Comparison of ENCODE assay signal across 8 mouse cellular contexts in genomic region chr1:172632451-172633326, GRCm38 (mm10). TPM values are rescaled to one million over a fixed set of nuclear protein-coding genes. Genes with fewer than 3 reads are reported as not detected.
DNase-seq lines count a peak whose midpoint lies in the region; ATAC-seq lines count a peak whose summit lies in the region.

Gene Dusp23 (minus strand): TSS chr1:172632962.

- H3K4me1 ChIP-seq in hindbrain, embryonic 11.5 days (replicated peaks; ENCODE audit: control insufficient read depth, insufficient read depth, low read length) = no peaks in the 10 kb centered on the region

- H3K4me2 ChIP-seq in hindbrain, embryonic 11.5 days (replicated peaks; ENCODE audit: low read depth, low read length) = peak within 1 kb of the TSS; percentile 57

- H3K27me3 ChIP-seq in hindbrain, embryonic 11.5 days (ENCODE audit: control insufficient read depth, insufficient read depth, low read length) = no peaks in the 10 kb centered on the region

- peak within 1 kb of the TSS; percentile 25; the same call in 1 of the 2 replicates for H3K27ac ChIP-seq in hindbrain, embryonic 11.5 days (ENCODE audit: low read depth, low read length)

- H3K4me3 ChIP-seq in hindbrain, embryonic 11.5 days (ENCODE audit: low read depth, low read length) = peak within 1 kb of the TSS; percentile 67

- peak; percentile 99 for DNase-seq in Muller cell, postnatal 12 days (ENCODE audit: inconsistent ontology term)
- peak; percentile 98 for DNase-seq in cerebellum, adult 9-11 months
- DNase-seq in frontal cortex, adult 2 months (ENCODE audit: extremely low spot score in 1 of 2, low spot score in 1 of 2) = peak; percentile 90 to 93
- peak; percentile 96 for DNase-seq in hindbrain, embryonic 11.5 days (ENCODE audit: low spot score)
- DNase-seq in layer of hippocampus, postnatal 10 days (ENCODE audit: low spot score in 2 of 2) = peak; percentile 87 to 95
- peak; percentile 99 for DNase-seq in lung, postnatal 10 days
- peak; percentile 96 for DNase-seq in ovary, postnatal 36 days (ENCODE audit: low spot score)
- peak; percentile 93 for DNase-seq in thymus, postnatal 25 days

- under 1% methylated on average over 52 of the region's 53 CpGs for WGBS in hindbrain, embryonic 11.5 days

- no peaks in the 10 kb centered on the region for H3K9me3 ChIP-seq in hindbrain, embryonic 11.5 days (ENCODE audit: control insufficient read depth, low read length)

- peak; percentile 99 for ATAC-seq in hindbrain, embryonic 11.5 days (ENCODE audit: low FRiP score)

- H3K9ac ChIP-seq in hindbrain, embryonic 11.5 days (ENCODE audit: low read depth, low read length) = peak within 1 kb of the TSS; percentile 47

- H3K36me3 ChIP-seq in hindbrain, embryonic 11.5 days (ENCODE audit: control insufficient read depth, insufficient read depth, low read length) = no peaks in the 10 kb centered on the region

RNA-seq across cellular contexts. Expression of gene Dusp23, which starts in this region (rescaled TPM):
- polyA plus RNA-seq in frontal cortex, adult 2 months (2012; rRNA removed) = 14.7 and 15.8 TPM in 2 replicates
- polyA plus RNA-seq in hindbrain, embryonic 11.5 days (2014; fragmentation: Nextera tagmentation; extraction: Ambion mirVana) = 9.4 TPM in 2 replicates
- total RNA-seq in layer of hippocampus, postnatal 10 days (2021) = 1 to 10 TPM; 8.3 to 8.9 TPM

Comparison
In these comparisons a context has a peak if more than half of its experiments do, and no peak if none do; other contexts are left out.
1. Peak in every context shown above with its lines: DNase-seq, ATAC-seq, H3K4me3 ChIP-seq and H3K27ac ChIP-seq.